Mouse (Mus musculus): Measurements from ENCODE around the gene Pet117. TPM values are rescaled to one million over a fixed set of nuclear protein-coding genes. Genes with fewer than 3 reads are reported as not detected.

Gene Pet117
- total and polyA plus RNA-seq, 3 experiments = not detected

DNA sequence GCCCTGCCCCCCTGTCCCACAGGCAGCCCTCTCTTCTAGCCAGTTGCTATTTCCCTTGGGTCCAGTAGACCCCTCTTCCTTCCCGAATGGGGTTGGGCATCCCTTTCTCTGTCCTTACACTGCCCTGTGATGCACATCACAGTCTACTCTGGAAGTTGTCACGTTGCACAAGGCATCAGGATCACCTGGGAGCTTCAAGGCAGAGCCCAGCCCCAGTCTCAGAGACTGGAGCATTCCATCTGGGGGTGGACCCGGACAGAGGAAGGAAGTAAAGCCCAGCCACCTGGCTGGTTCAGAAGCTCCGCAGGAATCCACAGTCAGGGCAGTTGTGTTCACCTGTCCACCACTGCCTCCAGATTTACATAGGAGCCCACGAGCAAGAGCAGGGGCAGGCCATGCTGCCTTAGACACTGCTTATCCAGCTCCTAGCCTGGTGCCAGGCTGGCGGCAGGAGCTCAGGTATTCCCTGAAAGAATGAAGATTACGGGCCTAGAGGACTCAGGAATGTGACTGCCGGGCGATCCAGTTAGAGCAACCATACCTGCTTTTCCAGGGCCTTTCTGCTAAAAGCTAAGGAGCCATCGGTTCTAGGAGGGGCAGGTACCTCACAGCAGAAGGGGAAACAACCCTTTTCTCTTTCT is 6.4 kb downstream of the Pet117 start:
- H3K79me2 ChIP-seq (ENCODE audit: control insufficient read depth, insufficient read depth, low read length, poor library complexity) = peaks cover 11% of the 10 kb centered on the region
- no peak for DNase-seq (ENCODE audit: low read depth, low spot score)

DNA sequence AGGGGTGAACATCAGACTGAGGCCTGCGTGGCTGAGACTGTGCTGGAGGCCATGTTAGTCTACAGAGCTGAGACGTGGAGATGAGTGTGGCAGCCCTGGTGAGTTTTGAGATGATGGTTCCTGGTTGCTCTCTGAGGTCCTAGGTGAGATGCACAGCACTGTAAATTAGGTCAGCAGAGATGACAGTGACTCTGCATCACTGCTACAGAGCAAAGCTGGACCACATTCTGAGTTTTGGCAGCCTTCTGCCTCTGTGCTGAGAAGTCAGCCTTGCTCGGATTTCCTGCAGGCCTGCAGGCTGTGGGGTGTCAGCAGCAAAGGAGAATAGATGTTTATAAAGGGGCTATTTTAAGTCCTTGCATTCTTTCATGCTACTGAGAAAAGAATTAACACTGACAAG is 12.5 kb downstream of the Pet117 start:
- H3K79me2 ChIP-seq (ENCODE audit: control insufficient read depth, insufficient read depth, low read length, poor library complexity) = no peaks in the 10 kb centered on the region
- H3K27ac ChIP-seq (ENCODE audit: control insufficient read depth, low read depth, low read length) = no peak overlapping the region
- DNase-seq (ENCODE audit: low read depth, low spot score) = no peak
- H3K27me3 ChIP-seq (ENCODE audit: control insufficient read depth in 1 of 2, insufficient read depth in 2 of 2, low read length in 2 of 2) = no peaks in the 10 kb centered on the region
- no peak overlapping the region for H3K9ac ChIP-seq (ENCODE audit: control insufficient read depth, low read depth, low read length, poor library complexity, severe bottlenecking)
- H3K36me3 ChIP-seq (ENCODE audit: control insufficient read depth in 1 of 2, insufficient read depth in 2 of 2, low read length in 2 of 2) = peaks cover 3 to 28% of the 10 kb centered on the region in 2 experiments; a peak in 3 of 4 replicates
- H3K4me1 ChIP-seq (ENCODE audit: control insufficient read depth in 1 of 2, insufficient read depth in 2 of 2, low read length in 2 of 2) = no peaks in the 10 kb centered on the region; a peak in 1 of 4 replicates
- H3K9me3 ChIP-seq (replicated peaks; ENCODE audit: insufficient read depth, low read length) = no peaks in the 10 kb centered on the region
- no peak overlapping the region for H3K4me3 ChIP-seq (ENCODE audit: control insufficient read depth in 1 of 2, insufficient read depth in 1 of 2, low read depth in 2 of 2, low read length in 2 of 2)
- TF ChIP-seq ELF1 (IDR thresholded peaks at IDR 0.05; ENCODE audit: low read depth, low read length) (no peak), MYC (IDR thresholded peaks at IDR 0.05; ENCODE audit: low read depth, low read length) (no peak), ZNF384 (IDR thresholded peaks at IDR 0.05; ENCODE audit: low read depth, low read length) (no peak), BHLHE40 (IDR thresholded peaks at IDR 0.05; ENCODE audit: borderline replicate concordance, low read depth, low read length) (no peak), MEF2A (IDR thresholded peaks at IDR 0.05; ENCODE audit: extremely low read depth, insufficient replicate concordance, low read depth, low read length, poor library complexity, severe bottlenecking) (no peak), NRF1 (IDR thresholded peaks at IDR 0.05; ENCODE audit: insufficient read depth, low read depth, low read length, poor library complexity, severe bottlenecking) (no peak)

More for the DNA sequence above, 6.4 kb downstream of the Pet117 start:
- TF ChIP-seq NRF1 (IDR thresholded peaks at IDR 0.05; ENCODE audit: insufficient read depth, low read depth, low read length, poor library complexity, severe bottlenecking) (no peak), KAT2A (conservative IDR thresholded peaks at IDR 0.05; ENCODE audit: low read depth, low read length) (no peak), GABPA (IDR thresholded peaks at IDR 0.05; ENCODE audit: low read depth, low read length) (no peak), HCFC1 (IDR thresholded peaks at IDR 0.05; ENCODE audit: low read depth, low read length) (no peak), NELFE (IDR thresholded peaks at IDR 0.05; ENCODE audit: low read depth, low read length) (no peak), CHD1 (IDR thresholded peaks at IDR 0.05; ENCODE audit: low read depth, low read length) (no peak), TCF12 (IDR thresholded peaks at IDR 0.05; ENCODE audit: low read depth, low read length) (no peak), POLR2A (IDR thresholded peaks at IDR 0.05; ENCODE audit: control insufficient read depth in 1 of 2, insufficient read depth in 1 of 2, low read depth in 1 of 2, low read length in 2 of 2, poor library complexity in 1 of 2) (no peak), E2F4 (IDR thresholded peaks at IDR 0.05; ENCODE audit: borderline replicate concordance, low read depth, low read length) (no peak), TBP (IDR thresholded peaks at IDR 0.05; ENCODE audit: low read depth, low read length) (no peak), CTCF (IDR thresholded peaks at IDR 0.05 in 2 of 3, conservative IDR thresholded peaks at IDR 0.05 in 1 of 3; ENCODE audit: control insufficient read depth in 1 of 3, insufficient read depth in 1 of 3, low read depth in 2 of 3, low read length in 3 of 3, poor library complexity in 1 of 3, severe bottlenecking in 1 of 3) (no peak), ZKSCAN1 (IDR thresholded peaks at IDR 0.05; ENCODE audit: low read depth, low read length) (no peak), MYB (IDR thresholded peaks at IDR 0.05; ENCODE audit: low read depth, low read length) (no peak), RCOR1 (IDR thresholded peaks at IDR 0.05; ENCODE audit: low read depth, low read length) (no peak), TAL1 (IDR thresholded peaks at IDR 0.05; ENCODE audit: low read length) (no peak), BHLHE40 (IDR thresholded peaks at IDR 0.05; ENCODE audit: borderline replicate concordance, low read depth, low read length) (no peak), POLR2AphosphoS2 (IDR thresholded peaks at IDR 0.05; ENCODE audit: low read length) (no peak), ZC3H11A (IDR thresholded peaks at IDR 0.05; ENCODE audit: low read depth, low read length) (no peak), MAX (IDR thresholded peaks at IDR 0.05; ENCODE audit: low read length) (no peak), USF2 (IDR thresholded peaks at IDR 0.05; ENCODE audit: borderline replicate concordance in 1 of 2, insufficient read depth in 1 of 2, low read depth in 1 of 2, low read length in 2 of 2) (no peak)
- peaks cover 6 to 16% of the 10 kb centered on the region in 2 experiments for H3K36me3 ChIP-seq (ENCODE audit: control insufficient read depth in 1 of 2, insufficient read depth in 2 of 2, low read length in 2 of 2)
- H3K27me3 ChIP-seq (ENCODE audit: control insufficient read depth in 1 of 2, insufficient read depth in 2 of 2, low read length in 2 of 2) = no peaks in the 10 kb centered on the region
- no peak overlapping the region for H3K27ac ChIP-seq (ENCODE audit: control insufficient read depth, low read depth, low read length)
- H3K4me3 ChIP-seq (ENCODE audit: control insufficient read depth in 1 of 2, insufficient read depth in 1 of 2, low read depth in 2 of 2, low read length in 2 of 2) = no peak overlapping the region
- H3K4me1 ChIP-seq (ENCODE audit: control insufficient read depth in 1 of 2, insufficient read depth in 2 of 2, low read length in 2 of 2) = peaks cover under 1 to 5% of the 10 kb centered on the region in 2 experiments; a peak in 3 of 4 replicates
- H3K9ac ChIP-seq (ENCODE audit: control insufficient read depth, low read depth, low read length, poor library complexity, severe bottlenecking) = no peak overlapping the region
- H3K9me3 ChIP-seq (replicated peaks; ENCODE audit: insufficient read depth, low read length) = no peaks in the 10 kb centered on the region

Measured in MEL (cell line).